Mouse (Mus musculus) activated CD4-positive, CD25-positive, alpha-beta regulatory T cell, adult 4 months (primary cell): ENCODE data around the gene Ms4a8a. TPM values are rescaled to one million over a fixed set of nuclear protein-coding genes. Genes with fewer than 3 reads are reported as not detected.
A peak's percentile ranks its signal among the peaks of the same experiment; 100 is the strongest.

Experiments used
- ATAC-seq: one replicate; pipeline ENCODE4 v1.8.0; 2017
- polyA plus RNA-seq, 2 experiments: library from polyadenylated mRNA; unstranded; fragments of 100-300 nt; shearing (Covaris generic); gene quantifications; one replicate each; pipeline ENCODE4 v1.2.1; 2017

The Ms4a8a gene
- polyA plus RNA-seq, result not detected

DNA sequence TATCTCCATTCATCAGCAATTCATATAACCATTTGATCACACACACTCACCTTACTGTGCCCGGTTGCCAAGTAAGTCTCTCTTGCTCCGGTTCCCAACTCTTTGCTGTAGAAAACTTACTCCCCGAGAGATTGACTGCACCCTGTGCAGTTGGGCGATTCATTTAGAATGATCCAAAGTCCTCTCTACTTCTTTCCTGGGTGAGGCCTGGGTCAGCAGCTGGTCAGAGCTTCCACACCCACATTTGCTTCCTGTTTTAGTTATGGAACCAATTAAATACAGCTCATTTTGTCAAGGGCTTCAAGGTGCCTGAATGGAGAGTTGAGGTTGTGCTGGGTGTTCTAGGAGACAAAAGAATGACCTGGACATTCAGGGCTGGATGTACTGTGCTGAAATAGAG, at the start of gene Ms4a8a:
Ms4a8a (minus strand) TSS at position 169 of the 400 bp plus-strand sequence.
- no peak for ATAC-seq

- no peak for ATAC-seq
These were observed 48.8 kb upstream of the Ms4a8a start for GRCm38 (mm10) chr19:11129702-11130101.

DNA sequence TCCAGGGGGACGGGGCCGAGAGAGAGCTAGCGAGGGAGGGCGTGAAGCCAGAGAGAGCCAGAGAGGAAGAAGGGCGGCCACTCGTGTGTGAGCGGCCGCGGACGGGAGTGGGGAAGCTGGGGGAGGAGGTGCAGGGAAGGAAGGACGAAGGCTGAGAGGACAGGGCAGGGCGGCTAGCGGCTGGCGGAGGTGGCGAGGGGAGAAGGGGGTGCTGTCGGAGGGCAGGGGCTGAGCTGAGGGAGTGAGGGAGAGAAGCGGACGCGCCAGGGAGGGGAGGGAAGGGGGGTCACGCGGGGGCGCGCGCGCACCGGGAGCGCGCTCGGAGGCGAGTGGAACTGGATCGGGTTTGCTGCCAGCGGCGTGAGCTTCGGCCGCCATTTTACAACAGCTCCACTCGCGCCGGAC, 40.1 kb upstream of the Ms4a8a start:
- peak; percentile 95 for ATAC-seq

DNA sequence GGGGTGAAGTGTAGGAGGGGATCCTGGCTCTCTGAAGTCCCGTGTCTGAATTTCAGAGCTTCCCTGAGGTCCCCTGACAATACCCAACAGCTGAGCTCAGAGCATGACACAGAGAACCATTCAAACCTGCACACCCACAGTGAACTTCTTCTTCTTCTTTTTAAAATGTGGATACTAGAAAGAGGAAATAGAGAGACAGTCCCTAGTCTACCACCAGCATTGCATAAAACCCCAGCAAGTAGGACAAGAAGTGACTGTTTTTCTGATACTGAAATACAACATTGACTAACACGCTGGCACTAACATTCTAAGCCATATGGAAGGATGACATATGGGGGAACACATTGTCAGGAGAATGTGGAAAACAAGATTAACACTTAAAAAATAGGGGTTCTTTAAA, 38.4 kb upstream of the Ms4a8a start:
- no peak for ATAC-seq

GRCm38 (mm10) chr19:11107746-11108145, 26.8 kb upstream of the Ms4a8a start:
- no peak for ATAC-seq

GRCm38 (mm10) chr19:11101880-11102279, 21.0 kb upstream of the Ms4a8a start:
- no peak for ATAC-seq

GRCm38 (mm10) chr19:11098401-11098800, 17.5 kb upstream of the Ms4a8a start:
- no peak for ATAC-seq

DNA sequence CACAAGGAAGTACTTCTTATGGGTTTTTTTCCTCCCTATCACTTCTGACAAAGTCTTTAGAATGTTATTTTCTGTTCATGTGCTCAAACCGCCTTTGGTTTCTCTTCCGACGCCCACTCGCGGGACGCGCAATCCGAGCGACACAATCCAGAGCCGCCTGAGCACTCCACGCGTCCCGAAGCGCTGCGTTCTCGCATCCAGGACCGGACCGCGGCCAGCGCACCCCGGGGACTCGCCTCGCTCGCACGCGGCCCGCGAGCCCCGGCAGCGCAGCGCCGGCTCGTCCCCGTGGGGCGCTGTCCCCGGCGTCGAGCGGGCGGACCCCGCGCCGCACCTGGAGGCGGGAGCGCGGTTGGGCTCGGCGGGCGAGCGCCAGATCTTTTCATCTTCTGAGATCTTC, 11.2 kb upstream of the Ms4a8a start:
- ATAC-seq, result peak; percentile 65

DNA sequence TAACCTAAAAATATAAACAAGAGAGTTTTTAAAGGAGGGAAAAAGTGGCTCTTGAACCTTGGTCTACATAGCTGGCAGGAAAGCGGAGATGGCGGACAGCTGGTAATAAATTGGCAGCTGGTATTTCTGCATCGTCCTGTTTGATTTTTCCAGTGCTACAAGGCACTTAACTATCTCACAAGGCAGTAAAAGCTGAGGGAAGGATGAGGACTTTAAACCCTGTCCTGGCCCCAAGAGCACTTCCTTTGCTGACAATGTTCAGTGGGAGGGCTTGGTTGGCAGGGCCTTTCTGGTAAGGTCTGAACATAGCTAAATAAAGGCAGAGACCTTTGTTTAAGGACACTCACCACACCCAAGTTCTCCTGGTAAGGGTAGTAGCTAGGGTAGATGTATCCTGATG, 10.5 kb downstream of the Ms4a8a start:
- no peak for ATAC-seq

DNA sequence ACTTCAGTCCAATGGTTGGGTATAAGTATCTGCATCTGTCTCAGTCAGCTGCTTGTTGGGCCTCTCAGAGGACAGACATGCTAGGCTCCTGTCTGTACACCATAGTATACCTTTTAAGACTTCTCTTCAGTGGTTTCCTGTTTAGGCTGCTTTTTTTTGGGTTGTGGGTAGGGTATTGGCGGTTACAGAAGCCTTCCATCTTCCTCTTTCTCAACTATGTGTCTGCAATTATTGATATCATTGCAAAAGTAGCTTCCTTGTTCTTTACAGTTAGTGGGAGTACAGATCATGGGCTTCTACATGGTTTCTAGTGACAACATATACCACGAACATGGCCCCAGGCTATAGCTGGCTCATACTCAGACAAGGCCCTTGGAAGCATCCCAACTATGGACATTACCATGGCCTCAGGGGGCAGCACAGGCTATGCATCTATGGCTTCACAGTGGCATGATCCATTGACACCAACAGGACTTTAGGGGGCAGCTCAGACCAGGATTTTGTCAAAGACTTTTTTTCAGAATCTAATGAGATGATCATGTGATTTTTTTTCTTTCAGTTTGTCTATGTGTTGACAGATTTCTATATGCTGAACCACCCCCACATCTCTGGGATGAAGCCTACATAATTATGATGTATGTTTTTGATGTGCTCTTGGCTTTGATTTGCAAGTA, 15.6 kb downstream of the Ms4a8a start:
- ATAC-seq, result peak; percentile 71

GRCm38 (mm10) chr19:11060900-11061299, 20.0 kb downstream of the Ms4a8a start:
- ATAC-seq, result no peak

DNA sequence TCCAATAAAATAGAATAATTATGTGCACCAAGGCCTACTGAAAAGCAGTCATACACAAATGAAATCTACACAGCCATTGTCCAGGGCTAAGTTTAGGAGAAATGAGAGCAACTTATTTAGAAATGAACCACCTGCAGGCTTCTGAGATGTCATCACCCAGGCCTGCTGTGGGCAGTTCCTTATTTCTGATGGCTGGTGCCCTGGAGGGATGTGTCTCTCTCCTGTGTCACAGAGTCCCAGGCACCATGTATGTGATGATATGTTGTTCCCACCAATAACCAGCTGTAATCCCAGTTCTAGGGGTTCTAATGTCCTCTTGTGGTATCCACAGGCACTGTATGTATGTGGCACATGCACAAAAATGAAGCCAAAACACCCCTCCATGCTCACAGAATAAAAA, 20.9 kb downstream of the Ms4a8a start:
- ATAC-seq, result no peak

- ATAC-seq, result peak; percentile 55
These were observed 25.2 kb downstream of the Ms4a8a start for GRCm38 (mm10) chr19:11055700-11056099.

DNA sequence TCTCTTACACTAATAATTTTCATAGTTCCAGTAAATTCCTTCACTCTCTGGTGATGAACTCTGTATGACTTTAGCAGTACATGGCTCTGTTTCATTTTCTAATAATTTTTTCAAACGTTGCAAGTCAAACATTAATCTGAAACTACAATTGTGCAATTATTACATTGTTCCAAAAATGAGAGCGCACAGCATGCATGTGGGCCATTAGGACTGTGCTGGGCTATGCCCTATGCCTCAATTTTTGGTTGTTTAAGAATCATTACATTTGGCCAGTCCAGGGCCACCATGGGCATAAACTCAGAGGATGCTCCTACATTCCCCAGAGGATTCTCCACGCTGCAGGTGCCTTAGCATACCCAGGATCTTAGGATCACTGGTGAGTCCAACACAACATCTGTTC, 27.6 kb downstream of the Ms4a8a start:
- ATAC-seq, result no peak

- peak; percentile 55 for ATAC-seq
These were observed 28.0 kb downstream of the Ms4a8a start for GRCm38 (mm10) chr19:11052877-11053276.

DNA sequence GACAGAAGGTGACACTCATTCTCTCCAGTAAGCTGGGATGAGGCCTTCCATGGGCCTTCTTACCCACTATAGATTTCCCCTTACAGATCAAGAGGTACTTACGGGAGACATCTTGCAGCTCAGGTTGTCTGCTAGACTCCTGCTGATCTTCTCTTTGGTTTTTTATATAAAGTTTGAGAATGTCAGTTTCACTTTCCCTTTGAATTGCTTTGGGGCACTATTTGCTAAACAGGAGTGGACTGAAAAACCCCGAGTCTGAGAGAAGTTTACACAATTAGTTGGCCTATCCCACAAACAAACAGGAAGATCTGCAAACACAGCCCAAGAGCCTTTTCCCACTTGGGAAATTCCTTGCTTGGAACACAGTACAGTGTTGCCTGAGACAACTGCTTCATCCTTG, 30.6 kb downstream of the Ms4a8a start:
- ATAC-seq, result peak; percentile 51

- ATAC-seq, result no peak
These were observed 31.5 kb downstream of the Ms4a8a start for GRCm38 (mm10) chr19:11049426-11049825.

- no peak for ATAC-seq
These were observed 32.4 kb downstream of the Ms4a8a start for GRCm38 (mm10) chr19:11048503-11048902.

- peak; percentile 36 for ATAC-seq
These were observed 32.9 kb downstream of the Ms4a8a start for GRCm38 (mm10) chr19:11048009-11048408.

GRCm38 (mm10) chr19:11044996-11045711, 35.7 kb downstream of the Ms4a8a start:
- ATAC-seq, result peak; percentile 79

DNA sequence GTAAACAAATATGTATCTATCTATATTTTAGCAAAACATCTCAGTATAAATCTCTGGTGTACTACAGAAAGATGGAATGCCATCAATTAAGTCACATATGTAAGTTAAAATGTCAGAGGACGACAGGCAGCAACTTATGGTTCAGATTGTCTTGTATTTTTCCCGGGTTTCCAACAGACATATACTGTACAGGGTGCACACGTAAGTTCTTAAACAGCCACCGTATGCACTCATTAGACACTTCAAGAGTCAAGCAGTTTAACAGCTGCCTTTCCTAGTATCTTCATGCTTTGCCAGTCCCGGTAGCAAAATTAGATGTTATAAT, 36.3 kb downstream of the Ms4a8a start:
- ATAC-seq, result peak; percentile 8

- no peak for ATAC-seq
These were observed 43.3 kb downstream of the Ms4a8a start for GRCm38 (mm10) chr19:11037570-11037969.

DNA sequence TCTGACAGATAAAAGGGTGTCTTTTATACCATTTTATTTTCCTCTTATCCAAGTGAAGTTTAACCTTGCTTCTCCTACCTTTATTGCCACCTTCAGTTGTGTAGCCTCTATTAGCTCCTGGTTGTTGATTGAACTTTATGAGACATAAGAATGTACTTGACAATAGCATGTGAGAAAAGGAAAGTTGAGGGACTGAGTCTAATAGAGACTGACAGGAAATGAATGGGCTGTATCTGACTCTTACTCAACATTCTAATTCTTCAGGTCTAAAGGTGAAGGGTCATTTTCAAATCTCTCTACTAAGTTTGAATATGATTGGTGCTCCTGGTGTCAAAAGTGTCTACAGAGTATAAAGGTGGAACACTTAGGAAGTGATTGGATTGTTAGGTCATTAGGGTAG, 58.5 kb downstream of the Ms4a8a start:
- no peak for ATAC-seq

DNA sequence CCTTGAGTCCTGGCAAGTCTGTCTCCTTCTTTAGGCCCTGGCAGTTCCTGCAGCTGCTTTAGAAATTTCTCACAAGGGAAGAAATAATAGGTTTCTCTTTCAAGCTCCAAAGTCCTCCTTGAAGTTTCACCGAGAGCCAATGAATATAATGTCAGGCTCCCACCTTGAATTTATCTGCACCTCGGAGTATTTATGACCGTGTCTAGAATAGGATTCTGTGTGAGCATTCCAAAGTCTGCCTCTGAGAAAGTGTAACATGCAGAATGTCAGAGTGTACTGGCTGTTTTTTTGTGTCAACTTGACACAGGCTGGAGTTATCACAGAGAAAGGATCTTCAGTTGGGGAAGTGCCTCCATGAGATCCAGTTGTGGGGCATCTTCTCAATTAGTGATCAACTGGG, 63.0 kb downstream of the Ms4a8a start, which contains the start of gene Ms4a18:
Ms4a18 (minus strand) TSS at position 141 of the 400 bp plus-strand sequence.
- no peak for ATAC-seq
